Mouse (Mus musculus) forebrain, embryonic 11.5 days (tissue): ENCODE data around the gene Tmem106c. TPM values are rescaled to one million over a fixed set of nuclear protein-coding genes. Genes with fewer than 3 reads are reported as not detected.
A peak's percentile ranks its signal among the peaks of the same experiment; 100 is the strongest.

ENCODE experiments used
- ATAC-seq: fragments of 200-750 bp; cut with Nextera tagmentation; replicated peaks from 2 replicates; pipeline ENCODE4 v1.8.0; 2017; ENCODE audit warnings: moderate TSS enrichment; ENCODE audit not compliant: low FRiP score
- DNase-seq: peaks from one replicate; pipeline ENCODE4 v3.0.0-alpha.2; 2017; ENCODE audit warnings: low spot score
- H3K27ac ChIP-seq: fragments of 300-500 bp; sonication (generic); 2 replicates; pipeline ENCODE4 v1.5.1; 2014; ENCODE audit warnings: low read depth, low read length
- H3K27me3 ChIP-seq: fragments of 300-500 bp; sonication (generic); 2 replicates; pipeline ENCODE4 v1.6.1; 2014; ENCODE audit warnings: mild to moderate bottlenecking, low read length, mixed read lengths; ENCODE audit not compliant: control insufficient read depth, insufficient read depth
- H3K36me3 ChIP-seq: fragments of 300-500 bp; sonication (generic); 2 replicates; pipeline ENCODE4 v1.6.1; 2014; ENCODE audit warnings: mild to moderate bottlenecking, low read length, moderate library complexity, mixed read lengths; ENCODE audit not compliant: control insufficient read depth, insufficient read depth
- H3K4me1 ChIP-seq: fragments of 300-500 bp; sonication (generic); replicated peaks from 2 replicates; pipeline ENCODE4 v1.6.1; 2014; ENCODE audit warnings: low read length, mixed read lengths; ENCODE audit not compliant: control insufficient read depth, insufficient read depth
- H3K4me2 ChIP-seq: fragments of 300-500 bp; sonication (generic); 2 replicates; pipeline ENCODE4 v1.6.1; 2014; ENCODE audit warnings: low read depth, mild to moderate bottlenecking, low read length, moderate library complexity, mixed read lengths; ENCODE audit not compliant: severe bottlenecking
- H3K4me3 ChIP-seq: fragments of 300-500 bp; sonication (generic); 2 replicates; pipeline ENCODE4 v1.5.1; 2014; ENCODE audit warnings: low read depth, low read length
- H3K9ac ChIP-seq: fragments of 300-500 bp; sonication (generic); 2 replicates; pipeline ENCODE4 v1.6.1; 2014; ENCODE audit warnings: low read length
- H3K9me3 ChIP-seq: fragments of 300-500 bp; sonication (generic); 2 replicates; pipeline ENCODE4 v1.6.1; 2016; ENCODE audit warnings: low read length, mixed read lengths; ENCODE audit not compliant: control insufficient read depth
- WGBS: fragments of 180-500 bp; shearing (Covaris S2); extraction: QIAGEN DNeasy Blood & Tissue Kit; methylation state at CpG from one replicate; pipeline ENCODE4 v1.1.7; 2014; 5-methylcytosine and 5-hydroxymethylcytosine counted together
- polyA plus RNA-seq: library from polyadenylated mRNA; unstranded; fragments of >200 nt; fragmentation: Nextera tagmentation; extraction: Ambion mirVana; gene quantifications from 2 replicates; pipeline ENCODE4 v1.2.1, GENCODE M21; 2014

The Tmem106c gene
- polyA plus RNA-seq, 1 experiment from 2014 or later: 44.5 TPM

DNA sequence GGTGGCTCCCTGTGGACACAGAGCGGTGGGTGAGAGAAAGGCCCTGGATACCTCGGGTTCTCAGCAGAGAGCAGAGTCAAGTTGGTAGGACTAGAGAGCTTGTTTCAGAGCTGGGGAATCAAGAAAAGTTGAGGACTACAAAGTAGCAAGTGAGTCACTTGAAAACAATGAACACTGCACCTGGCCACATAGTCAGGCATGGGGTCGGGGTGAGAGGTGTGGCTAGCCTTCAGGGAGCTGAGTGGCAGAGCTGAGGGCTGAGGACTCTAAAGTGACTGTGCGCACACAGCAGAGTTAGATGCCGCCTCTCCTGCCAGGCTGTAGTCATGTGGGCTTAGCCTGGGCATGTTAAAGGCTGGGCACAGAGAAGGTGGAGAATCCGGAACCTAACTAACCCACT, 17.6 kb downstream of the Tmem106c start:
- DNase-seq (no peak), ATAC-seq (no peak)
- 94% methylated on average over 6 of the region's 6 CpGs for WGBS
- H3K4me2 ChIP-seq: no peak overlapping the region
- no peaks in the 10 kb centered on the region for H3K4me1 ChIP-seq
- no peak overlapping the region for H3K9ac ChIP-seq
- H3K4me3 ChIP-seq: no peak overlapping the region
- peaks cover 4% of the 10 kb centered on the region; the same call in 1 of the 2 replicates for H3K9me3 ChIP-seq
- no peak overlapping the region for H3K27ac ChIP-seq
- no peaks in the 10 kb centered on the region for H3K27me3 ChIP-seq
- peaks cover 75% of the 10 kb centered on the region for H3K36me3 ChIP-seq

DNA sequence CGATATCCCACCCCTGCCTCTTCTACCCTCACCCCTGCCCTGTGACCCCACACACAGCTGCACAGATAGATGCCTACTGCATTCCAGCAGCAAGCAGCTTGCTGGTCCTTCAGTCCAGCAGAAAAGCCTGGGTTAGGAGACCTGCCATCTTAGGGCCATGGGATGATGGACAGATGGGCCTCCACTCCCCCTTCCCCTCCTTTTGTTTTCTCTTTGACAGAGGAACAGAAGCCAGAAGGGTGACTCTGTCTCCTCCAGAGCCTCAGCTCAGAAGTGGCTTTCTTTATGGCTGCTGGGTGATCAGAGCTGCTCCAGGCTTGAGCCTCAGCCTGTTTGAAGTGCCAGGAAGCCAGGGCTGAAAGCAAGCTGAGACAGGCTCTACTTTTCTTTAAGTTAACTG, 25.5 kb downstream of the Tmem106c start:
- Histone ChIP-seq H3K9me3 (no peaks in the 10 kb centered on the region), H3K9ac (peak overlapping the region; percentile 39; the same call in 1 of the 2 replicates), H3K36me3 (peaks cover 25% of the 10 kb centered on the region; the same call in 1 of the 2 replicates), H3K4me1 (peaks cover 37% of the 10 kb centered on the region), H3K27ac (peak overlapping the region; percentile 95), H3K27me3 (no peaks in the 10 kb centered on the region), H3K4me2 (0 out of 2 replicates have a peak overlapping the region, but pooled peaks have one; percentile 21), H3K4me3 (no peak overlapping the region)
- ATAC-seq (peak; percentile 10; the same call in 1 of the 2 replicates), DNase-seq (no peak)
- 6% methylated on average over 1 of the region's 1 CpGs for WGBS

DNA sequence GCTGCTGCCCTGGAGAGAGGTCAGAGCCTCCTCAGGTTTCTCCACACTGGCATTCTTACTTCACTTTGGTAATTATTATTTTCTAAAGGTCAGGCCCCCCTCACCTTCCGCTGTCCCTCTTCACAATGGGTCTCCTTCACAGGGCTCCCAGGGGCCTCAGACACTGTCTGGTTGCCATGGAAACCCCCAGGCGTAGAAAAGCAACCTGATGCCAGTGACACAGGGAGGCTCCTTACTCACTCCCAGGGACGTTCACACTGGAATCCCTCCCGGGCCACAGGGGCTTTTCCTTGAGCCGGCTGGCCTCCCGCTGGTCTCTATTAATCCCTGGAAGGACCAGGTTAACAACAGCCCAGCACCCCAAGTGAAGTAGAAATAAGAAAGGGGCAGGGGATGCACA, 26.1 kb downstream of the Tmem106c start:
- under 1% methylated on average over 6 of the region's 6 CpGs for WGBS
- Histone ChIP-seq H3K27ac (peak overlapping the region; percentile 95), H3K36me3 (peaks cover 20% of the 10 kb centered on the region; the same call in 1 of the 2 replicates), H3K4me3 (no peak overlapping the region), H3K9ac (peak overlapping the region; percentile 14; the same call in 1 of the 2 replicates), H3K4me1 (peaks cover 37% of the 10 kb centered on the region), H3K27me3 (no peaks in the 10 kb centered on the region), H3K4me2 (peak overlapping the region; percentile 42), H3K9me3 (no peaks in the 10 kb centered on the region)
- peak; percentile 71 for ATAC-seq
- peak; percentile 90 for DNase-seq

DNA sequence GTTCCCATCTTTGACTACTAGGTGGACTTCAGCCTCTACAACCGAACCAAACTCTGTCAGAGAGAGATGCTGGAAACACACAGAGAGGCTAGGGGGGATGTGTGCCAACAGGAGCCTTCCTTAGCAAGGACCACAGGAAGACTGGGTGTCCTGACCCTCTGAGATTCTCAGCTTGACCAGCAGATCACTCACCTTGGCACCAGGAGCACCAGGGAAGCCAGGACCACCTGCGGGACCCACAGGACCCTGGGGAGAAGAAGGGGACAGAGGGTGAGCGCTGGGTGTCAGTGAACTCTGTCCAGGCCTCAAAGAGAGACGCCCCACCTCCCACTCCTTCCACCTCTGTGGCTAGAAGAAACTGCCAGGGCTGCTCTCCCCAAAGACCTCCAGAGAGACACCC, 26.7 kb downstream of the Tmem106c start:
- peak overlapping the region; percentile 42 for H3K4me2 ChIP-seq

DNA sequence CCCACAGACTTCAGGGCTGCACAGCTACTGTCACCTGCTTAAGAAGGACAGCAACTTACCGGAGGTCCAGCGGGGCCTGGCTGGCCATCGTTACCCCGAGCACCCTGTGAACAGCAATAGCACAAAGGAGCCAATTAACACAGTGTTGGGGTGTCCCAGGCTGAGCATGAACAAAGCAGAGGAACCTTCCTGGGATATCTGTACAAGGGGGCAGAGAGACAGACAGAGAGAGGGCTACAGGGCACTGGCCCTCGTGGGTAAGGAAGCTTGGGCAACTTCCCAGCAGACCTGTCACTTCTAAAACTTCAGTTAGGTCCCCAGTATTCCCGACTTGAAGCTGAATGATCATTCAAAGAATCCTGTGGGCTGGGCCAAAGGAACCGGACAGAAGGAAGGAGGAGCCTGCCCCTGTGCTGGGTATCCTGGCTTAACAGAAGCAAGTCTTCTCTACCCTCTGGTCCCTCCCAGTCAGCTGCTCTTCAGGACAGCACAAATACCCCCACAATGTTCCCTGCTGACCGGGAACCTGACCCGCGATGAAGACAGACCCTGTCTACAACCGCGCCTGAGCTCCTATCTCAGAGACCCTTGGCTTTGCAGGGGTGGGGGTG, 27.4 kb downstream of the Tmem106c start:
- H3K9ac ChIP-seq: peak overlapping the region; percentile 58
- peak overlapping the region; percentile 42; the same call in 1 of the 2 replicates for H3K4me2 ChIP-seq
- no peaks in the 10 kb centered on the region for H3K27me3 ChIP-seq
- 7% methylated on average over 12 of the region's 12 CpGs for WGBS
- no peak overlapping the region for H3K4me3 ChIP-seq
- DNase-seq (no peak), ATAC-seq (no peak)
- no peaks in the 10 kb centered on the region for H3K9me3 ChIP-seq
- peak overlapping the region; percentile 95 for H3K27ac ChIP-seq
- H3K4me1 ChIP-seq: peaks cover 37% of the 10 kb centered on the region
- peaks cover 18% of the 10 kb centered on the region; the same call in 1 of the 2 replicates for H3K36me3 ChIP-seq

More for the DNA sequence above, 26.7 kb downstream of the Tmem106c start:
- Histone ChIP-seq H3K4me3 (no peak overlapping the region), H3K27ac (peak overlapping the region; percentile 95), H3K9ac (peak overlapping the region; percentile 58), H3K27me3 (no peaks in the 10 kb centered on the region), H3K36me3 (peaks cover 20% of the 10 kb centered on the region; the same call in 1 of the 2 replicates), H3K4me1 (peaks cover 37% of the 10 kb centered on the region), H3K9me3 (no peaks in the 10 kb centered on the region)
- ATAC-seq (no peak), DNase-seq (no peak)
- 5% methylated on average over 4 of the region's 4 CpGs for WGBS

DNA sequence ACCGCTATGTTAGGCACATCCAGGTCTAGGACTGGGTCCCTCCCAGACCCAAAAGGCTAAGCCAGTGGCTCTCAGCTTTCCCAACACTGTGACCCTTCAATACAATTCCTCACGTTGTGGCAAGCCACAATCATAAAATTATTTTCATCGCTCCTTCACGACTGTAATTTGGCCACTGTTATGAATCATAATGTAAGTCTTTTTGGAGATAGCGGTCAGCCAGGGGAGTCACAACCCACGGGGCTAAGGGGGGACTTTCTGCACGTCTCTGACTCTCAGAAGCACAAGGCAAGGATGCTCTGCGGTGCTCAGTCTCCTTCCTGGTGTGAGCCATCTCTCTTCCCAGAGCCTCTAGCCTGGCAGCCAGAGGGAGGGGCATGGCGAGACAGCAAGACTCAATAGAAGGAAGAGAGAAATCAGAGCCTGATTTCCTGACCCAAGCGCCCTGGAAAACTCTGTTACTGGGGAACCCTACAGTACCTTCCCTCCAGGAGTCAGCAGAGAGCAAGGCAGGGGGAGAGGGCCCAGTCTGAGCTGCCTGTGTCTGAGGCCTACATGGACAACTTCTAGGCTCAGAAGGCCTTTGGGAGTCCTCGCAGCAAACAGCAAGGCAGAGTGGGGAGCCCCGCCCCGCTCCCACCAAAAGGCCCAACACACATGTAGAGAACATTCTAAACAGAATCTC, 28.2 kb downstream of the Tmem106c start:
- peaks cover 14% of the 10 kb centered on the region; the same call in 1 of the 2 replicates for H3K36me3 ChIP-seq
- peak overlapping the region; percentile 31; the same call in 1 of the 2 replicates for H3K4me2 ChIP-seq
- H3K9ac ChIP-seq: peak overlapping the region; percentile 65
- no peaks in the 10 kb centered on the region for H3K27me3 ChIP-seq
- peak overlapping the region; percentile 95 for H3K27ac ChIP-seq
- WGBS: 28% methylated on average over 13 of the region's 13 CpGs
- no peak overlapping the region for H3K4me3 ChIP-seq
- ATAC-seq (no peak), DNase-seq (peak; percentile 66)
- peaks cover 37% of the 10 kb centered on the region for H3K4me1 ChIP-seq
- no peaks in the 10 kb centered on the region for H3K9me3 ChIP-seq

DNA sequence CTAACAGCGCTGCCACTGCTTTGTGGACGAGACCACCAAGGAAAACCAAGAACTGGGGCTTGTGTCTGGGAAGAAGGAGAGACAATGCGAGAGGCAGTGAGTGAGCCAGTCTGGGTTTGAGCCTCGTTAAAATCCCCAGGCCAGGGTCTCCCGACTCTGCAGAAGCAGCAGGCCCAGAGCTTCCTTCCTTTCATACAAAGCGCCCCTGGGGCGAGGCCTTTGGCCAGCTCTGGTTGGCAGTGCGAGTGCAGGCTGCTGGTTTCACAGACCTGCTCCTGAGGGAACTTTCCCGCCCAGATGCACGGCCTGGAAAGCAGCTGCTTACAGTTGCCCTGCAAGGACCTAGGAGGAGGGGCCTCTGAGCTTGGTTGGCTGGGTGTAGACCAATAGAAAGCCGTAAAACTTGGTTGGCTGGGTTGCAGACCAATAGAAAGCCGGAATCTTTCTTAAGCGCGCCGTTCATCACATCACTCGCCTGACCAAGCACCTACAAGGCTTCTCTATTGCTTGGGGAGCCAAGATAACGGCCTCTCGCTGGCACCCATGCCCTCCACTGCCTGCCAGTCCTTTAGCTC, 28.8 kb downstream of the Tmem106c start:
- peak overlapping the region; percentile 95 for H3K27ac ChIP-seq
- ATAC-seq: peak; percentile 92
- H3K9ac ChIP-seq: peak overlapping the region; percentile 65
- H3K4me3 ChIP-seq: no peak overlapping the region
- peaks cover 9% of the 10 kb centered on the region; the same call in 1 of the 2 replicates for H3K36me3 ChIP-seq
- H3K4me2 ChIP-seq: peak overlapping the region; percentile 40; the same call in 1 of the 2 replicates
- 3% methylated on average over 18 of the region's 18 CpGs for WGBS
- no peaks in the 10 kb centered on the region for H3K27me3 ChIP-seq
- H3K9me3 ChIP-seq: no peaks in the 10 kb centered on the region
- DNase-seq: peak; percentile 93
- peaks cover 37% of the 10 kb centered on the region for H3K4me1 ChIP-seq

DNA sequence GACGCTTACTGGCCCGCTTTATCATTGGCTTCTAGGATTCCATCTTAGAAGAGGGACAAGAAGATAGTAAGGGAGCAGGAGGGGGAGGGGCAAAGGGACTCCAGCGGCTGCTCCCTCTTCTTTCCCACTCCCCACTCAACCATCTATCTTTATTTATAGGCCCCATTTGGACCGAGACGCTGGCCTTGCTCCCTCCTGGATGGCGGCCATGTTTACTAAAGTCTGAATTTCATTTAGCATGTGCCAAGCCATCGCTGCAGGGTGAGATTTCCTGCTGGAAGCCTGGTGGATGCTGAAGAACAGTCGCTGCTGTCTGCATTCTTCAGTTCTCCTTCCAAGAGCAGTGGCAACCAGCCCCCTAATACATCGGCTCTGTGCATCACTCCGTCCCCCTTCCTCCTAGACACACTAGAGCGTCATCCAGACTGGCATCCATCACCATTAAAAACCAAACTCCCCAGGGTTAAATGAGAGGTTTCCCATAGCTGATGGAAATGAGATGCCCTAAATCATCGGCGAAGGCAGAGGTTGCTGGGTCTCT, 32.8 kb downstream of the Tmem106c start:
- H3K4me3 ChIP-seq: no peak overlapping the region
- no peak overlapping the region for H3K4me2 ChIP-seq
- ATAC-seq (no peak), DNase-seq (no peak)
- no peak overlapping the region for H3K27ac ChIP-seq
- WGBS: 89% methylated on average over 13 of the region's 13 CpGs
- no peak overlapping the region for H3K9ac ChIP-seq
- H3K4me1 ChIP-seq: peaks cover 34% of the 10 kb centered on the region
- H3K27me3 ChIP-seq: no peaks in the 10 kb centered on the region; the same call in 1 of the 2 replicates
- H3K9me3 ChIP-seq: no peaks in the 10 kb centered on the region
- H3K36me3 ChIP-seq: peaks cover 11% of the 10 kb centered on the region; the same call in 1 of the 2 replicates
